9 mouse cellular contexts compared by ENCODE assay signal in genomic region chr4:42961592-42961991, GRCm38 (mm10). TPM values are rescaled to one million over a fixed set of nuclear protein-coding genes. Genes with fewer than 3 reads are reported as not detected.
DNase-seq lines count a peak whose midpoint lies in the region; ATAC-seq and TF ChIP-seq lines count a peak whose summit lies in the region.
"Had no signal": no experiment of that assay in that cellular context is flagged by ENCODE, and none has a peak within 500 bp of the region (broad histone marks: within the 10 kb centered on the region; RNA-seq: fewer than 3 reads in every experiment).

No protein-coding gene starts in this region.

- H3K4me2 ChIP-seq in heart, postnatal 0 days (ENCODE audit: low read depth, low read length): no peak overlapping the region
- no peak overlapping the region for H3K4me2 ChIP-seq in liver, embryonic 13.5 days

- no peak overlapping the region for H3K9ac ChIP-seq in heart, postnatal 0 days (replicated peaks; ENCODE audit: low read depth, low read length)
- no peak overlapping the region for H3K9ac ChIP-seq in liver, embryonic 13.5 days

- no peak for TF ChIP-seq EP300 in heart, postnatal 0 days (IDR thresholded peaks at IDR 0.05; ENCODE audit: low read depth)

- no peak overlapping the region for H3K27ac ChIP-seq in heart, postnatal 0 days (ENCODE audit: low read depth)
- H3K27ac ChIP-seq in liver, embryonic 13.5 days: no peak overlapping the region

- DNase-seq in cerebellum, adult 11 months: peak; percentile 39
- DNase-seq in ovary, postnatal 14 days (ENCODE audit: low spot score): peak; percentile 32
- no peak for DNase-seq in ovary, adult 18-20 months (ENCODE audit: low spot score)
- DNase-seq in cerebellum, adult 9-11 months: peak; percentile 39
- DNase-seq in heart, postnatal 0 days (ENCODE audit: low spot score): no peak
- DNase-seq in liver, embryonic 13.5 days: peak; percentile 40
- peak; percentile 79 to 86 for DNase-seq in right cerebral cortex, adult 2 months (ENCODE audit: low spot score in 2 of 2)

- no peak for ATAC-seq in cerebellum, adult (ENCODE audit: insufficient number of reproducible peaks, low FRiP score, low TSS enrichment)
- no peak for ATAC-seq in heart, postnatal 0 days (ENCODE audit: insufficient read depth, low read depth)
- ATAC-seq in liver, embryonic 13.5 days (ENCODE audit: low read depth): no peak

- H3K27me3 ChIP-seq in heart, postnatal 0 days (ENCODE audit: control insufficient read depth, insufficient read depth, low read length): no peaks in the 10 kb centered on the region
- H3K27me3 ChIP-seq in liver, embryonic 13.5 days: peaks cover 12% of the 10 kb centered on the region; the same call in 1 of the 2 replicates

- peaks cover 17% of the 10 kb centered on the region for H3K36me3 ChIP-seq in heart, postnatal 0 days (replicated peaks; ENCODE audit: control insufficient read depth, insufficient read depth, low read length)
- no peaks in the 10 kb centered on the region for H3K36me3 ChIP-seq in liver, embryonic 13.5 days

- peaks cover 11% of the 10 kb centered on the region; the same call in 1 of the 2 replicates for H3K4me1 ChIP-seq in heart, postnatal 0 days (ENCODE audit: control insufficient read depth, insufficient read depth)
- H3K4me1 ChIP-seq in liver, embryonic 13.5 days (replicated peaks): peaks cover 4% of the 10 kb centered on the region; the same call in 1 of the 2 replicates

- no peaks in the 10 kb centered on the region for H3K9me3 ChIP-seq in heart, postnatal 0 days (replicated peaks; ENCODE audit: control insufficient read depth, low read length)
- H3K9me3 ChIP-seq in liver, embryonic 13.5 days (replicated peaks): no peaks in the 10 kb centered on the region

- TF ChIP-seq CTCF in heart, postnatal 0 days (IDR thresholded peaks at IDR 0.05; ENCODE audit: low read depth): peak; percentile 75

- H3K4me3 ChIP-seq in heart, postnatal 0 days (ENCODE audit: low read depth, low read length): no peak overlapping the region
- no peak overlapping the region for H3K4me3 ChIP-seq in liver, embryonic 13.5 days (replicated peaks)
- H3K4me3 ChIP-seq: myocyte had no signal

- 34% methylated on average over 4 of the region's 4 CpGs for WGBS in heart, postnatal 0 days
- WGBS in liver, embryonic 13.5 days (ENCODE audit: insufficient replicate concordance): 20% methylated on average over 4 of the region's 4 CpGs

RNA-seq across cellular contexts. Expression of gene 1700022I11Rik, which starts 7.8 kb away (rescaled TPM):
- total RNA-seq in heart, postnatal 0 days (2014; rRNA removed; ENCODE audit: low replicate concordance): not detected in 2 replicates
- polyA plus RNA-seq in heart, postnatal 0 days (2015; fragmentation: Nextera tagmentation; extraction: Ambion mirVana): 0.19 and 0.41 TPM in 2 replicates
- polyA plus RNA-seq in liver, embryonic 13.5 days (2015; fragmentation: Nextera tagmentation; extraction: Ambion mirVana): 0.13 and 0.15 TPM in 2 replicates

RNA-seq across cellular contexts. Expression of gene Dnajb5, which starts 12.0 kb away (rescaled TPM):
- total RNA-seq in heart, postnatal 0 days (2014; rRNA removed; ENCODE audit: low replicate concordance): 41.8 and 59.1 TPM in 2 replicates
- 12.5 and 18.2 TPM in 2 replicates for polyA plus RNA-seq in heart, postnatal 0 days (2015; fragmentation: Nextera tagmentation; extraction: Ambion mirVana)
- polyA plus RNA-seq in liver, embryonic 13.5 days (2015; fragmentation: Nextera tagmentation; extraction: Ambion mirVana): 0.75 and 0.76 TPM in 2 replicates

RNA-seq across cellular contexts. Expression of gene Vcp, which starts 38.7 kb away (rescaled TPM):
- total RNA-seq in heart, postnatal 0 days (2014; rRNA removed; ENCODE audit: low replicate concordance): 166 and 201 TPM in 2 replicates
- 398 and 438 TPM in 2 replicates for polyA plus RNA-seq in heart, postnatal 0 days (2015; fragmentation: Nextera tagmentation; extraction: Ambion mirVana)
- polyA plus RNA-seq in liver, embryonic 13.5 days (2015; fragmentation: Nextera tagmentation; extraction: Ambion mirVana): 273 and 314 TPM in 2 replicates

RNA-seq across cellular contexts. Expression of gene Phf24, which starts 45.1 kb away (rescaled TPM):
- 4.1 and 13.2 TPM in 2 replicates for total RNA-seq in heart, postnatal 0 days (2014; rRNA removed; ENCODE audit: low replicate concordance)
- polyA plus RNA-seq in heart, postnatal 0 days (2015; fragmentation: Nextera tagmentation; extraction: Ambion mirVana): 5.0 and 5.3 TPM in 2 replicates
- 0.13 and 0.40 TPM in 2 replicates for polyA plus RNA-seq in liver, embryonic 13.5 days (2015; fragmentation: Nextera tagmentation; extraction: Ambion mirVana)
- polyA plus RNA-seq: myocyte had no signal

RNA-seq across cellular contexts. Expression of gene Fancg, which starts 48.7 kb away (rescaled TPM):
- 4.5 and 4.9 TPM in 2 replicates for total RNA-seq in heart, postnatal 0 days (2014; rRNA removed; ENCODE audit: low replicate concordance)
- polyA plus RNA-seq in heart, postnatal 0 days (2015; fragmentation: Nextera tagmentation; extraction: Ambion mirVana): 4.6 and 4.9 TPM in 2 replicates
- 10.3 and 11.8 TPM in 2 replicates for polyA plus RNA-seq in liver, embryonic 13.5 days (2015; fragmentation: Nextera tagmentation; extraction: Ambion mirVana)

Comparison
In these comparisons a context has a peak if more than half of its experiments do, and no peak if none do; other contexts are left out.
1. DNase-seq: peak in cerebellum, adult 11 months (single experiment), ovary, postnatal 14 days (single experiment), cerebellum, adult 9-11 months (single experiment), liver, embryonic 13.5 days (single experiment) and right cerebral cortex, adult 2 months (2 of 2); none in ovary, adult 18-20 months (single experiment) and heart, postnatal 0 days (single experiment).